Mouse (Mus musculus) thymus, postnatal 36 days (tissue): ENCODE measurements around the gene Spryd3.
"Not testable (repeated sequence)": the region's sequence is repeated elsewhere in the genome, so short reads cannot be mapped to it uniquely, and the experiment has no call there.

Experiments used
- DNase-seq, 2 experiments: peaks; one replicate each; pipeline ENCODE4 v3.0.0; 2022; ENCODE audit warnings: mixed read lengths in 2 of 2

Gene Spryd3

GRCm38 (mm10) chr15:102136129-102136758 lies at the start of gene Spryd3:
Gene Spryd3, minus strand, starts transcription at chr15:102136234.
- DNase-seq, result peak; percentile 97 to 99

- no peak for DNase-seq
Observed at GRCm38 (mm10) chr15:102183076-102183475, 47.0 kb upstream of the Spryd3 start.

- no peak for DNase-seq
Observed at GRCm38 (mm10) chr15:102179924-102180323, 43.9 kb upstream of the Spryd3 start.

GRCm38 (mm10) chr15:102179106-102179505 lies 43.1 kb upstream of the Spryd3 start:
- DNase-seq, result no peak

- DNase-seq, result peak; percentile 80 to 85
Observed at GRCm38 (mm10) chr15:102178279-102178678, 42.2 kb upstream of the Spryd3 start.

- DNase-seq, result no peak
Observed at GRCm38 (mm10) chr15:102177417-102177816, 41.4 kb upstream of the Spryd3 start.

- DNase-seq, result no peak
Observed at GRCm38 (mm10) chr15:102176571-102177316, 40.7 kb upstream of the Spryd3 start.

GRCm38 (mm10) chr15:102175736-102176319 lies 39.8 kb upstream of the Spryd3 start:
- no peak for DNase-seq

- no peak for DNase-seq
Observed at GRCm38 (mm10) chr15:102173581-102173980, 37.5 kb upstream of the Spryd3 start.

- DNase-seq, result no peak
Observed at GRCm38 (mm10) chr15:102169064-102169463, 33.0 kb upstream of the Spryd3 start.

- DNase-seq, result no peak
Observed at GRCm38 (mm10) chr15:102167620-102168021, 31.6 kb upstream of the Spryd3 start.

- peak; percentile 45 to 59 for DNase-seq
Observed at GRCm38 (mm10) chr15:102165468-102166100, 29.6 kb upstream of the Spryd3 start.

- DNase-seq, result no peak
Observed at GRCm38 (mm10) chr15:102163900-102164693, 28.1 kb upstream of the Spryd3 start.

- DNase-seq, result peak in 1 of 2 experiments; percentile 23
Observed at GRCm38 (mm10) chr15:102160415-102161060, 24.5 kb upstream of the Spryd3 start.

- DNase-seq, result no peak
Observed at GRCm38 (mm10) chr15:102156836-102157235, 20.8 kb upstream of the Spryd3 start.

- not testable (repeated sequence) for DNase-seq
Observed at GRCm38 (mm10) chr15:102155006-102155405, 19.0 kb upstream of the Spryd3 start.

GRCm38 (mm10) chr15:102152646-102153045 lies 16.6 kb upstream of the Spryd3 start:
- no peak for DNase-seq

GRCm38 (mm10) chr15:102150301-102151135 lies 14.5 kb upstream of the Spryd3 start, which contains the start of gene Soat2:
Gene Soat2, plus strand, starts transcription at chr15:102150526.
- DNase-seq, result no peak

- DNase-seq, result no peak
Observed at GRCm38 (mm10) chr15:102149561-102149960, 13.5 kb upstream of the Spryd3 start.

- no peak for DNase-seq
Observed at GRCm38 (mm10) chr15:102147674-102148402, 11.8 kb upstream of the Spryd3 start.
